8 mouse cellular contexts compared by ENCODE assay signal in genomic region chr17:28419636-28420035, GRCm38 (mm10). TPM values are rescaled to one million over a fixed set of nuclear protein-coding genes. Genes with fewer than 3 reads are reported as not detected.
DNase-seq lines count a peak whose midpoint lies in the region; ATAC-seq lines count a peak whose summit lies in the region.

No protein-coding gene starts in this region.

- H3K9ac ChIP-seq in forebrain, embryonic 15.5 days (replicated peaks), result no peak overlapping the region

- H3K4me2 ChIP-seq in forebrain, embryonic 15.5 days (replicated peaks), result no peak overlapping the region

- H3K4me3 ChIP-seq in forebrain, embryonic 15.5 days, result no peak overlapping the region

- WGBS in forebrain, embryonic 15.5 days, result 92% methylated on average over 6 of the region's 6 CpGs

- no peaks in the 10 kb centered on the region for H3K27me3 ChIP-seq in forebrain, embryonic 15.5 days

- intact Hi-C loops in heart, postnatal 10 days (cut with DNase I), result no loop called here

- H3K27ac ChIP-seq in forebrain, embryonic 15.5 days (replicated peaks), result no peak overlapping the region

- 0 out of 2 replicates have a peak, but pooled peaks cover 5% of the 10 kb centered on the region for H3K36me3 ChIP-seq in forebrain, embryonic 15.5 days

- no peaks in the 10 kb centered on the region for H3K4me1 ChIP-seq in forebrain, embryonic 15.5 days

- peak; percentile 54 for DNase-seq in kidney, adult 18-20 months
- no peak for DNase-seq in kidney, postnatal 4 days
- DNase-seq in adipocyte (ENCODE audit: low spot score), result peak; percentile 65
- peak; percentile 24 to 30 for DNase-seq in heart, postnatal 10 days
- peak; percentile 60 for DNase-seq in lung, postnatal 36 days
- no peak for DNase-seq in thymus, postnatal 36 days
- no peak for DNase-seq in layer of hippocampus, adult 11-12 months (ENCODE audit: low spot score)

- ATAC-seq in forebrain, embryonic 15.5 days (replicated peaks), result no peak

- H3K9me3 ChIP-seq in forebrain, embryonic 15.5 days, result no peaks in the 10 kb centered on the region

RNA-seq across cellular contexts. Expression of gene Tulp1, which starts 54.6 kb away (rescaled TPM):
- total RNA-seq in heart, postnatal 10 days (2021), result under 1 TPM; 0.86 to 0.94 TPM
- 1.2 and 1.8 TPM in 2 replicates for polyA plus RNA-seq in forebrain, embryonic 15.5 days (2015; fragmentation: Nextera tagmentation; extraction: Ambion mirVana)

Comparison
In these comparisons a context has a peak if more than half of its experiments do, and no peak if none do; other contexts are left out.
1. DNase-seq: peak in kidney, adult 18-20 months (single experiment), adipocyte (single experiment), heart, postnatal 10 days (2 of 2) and lung, postnatal 36 days (single experiment); none in kidney, postnatal 4 days (0 of 2), thymus, postnatal 36 days (0 of 2) and layer of hippocampus, adult 11-12 months (single experiment).